Mouse (Mus musculus): ENCODE data around the gene Tmem164.

DNA sequence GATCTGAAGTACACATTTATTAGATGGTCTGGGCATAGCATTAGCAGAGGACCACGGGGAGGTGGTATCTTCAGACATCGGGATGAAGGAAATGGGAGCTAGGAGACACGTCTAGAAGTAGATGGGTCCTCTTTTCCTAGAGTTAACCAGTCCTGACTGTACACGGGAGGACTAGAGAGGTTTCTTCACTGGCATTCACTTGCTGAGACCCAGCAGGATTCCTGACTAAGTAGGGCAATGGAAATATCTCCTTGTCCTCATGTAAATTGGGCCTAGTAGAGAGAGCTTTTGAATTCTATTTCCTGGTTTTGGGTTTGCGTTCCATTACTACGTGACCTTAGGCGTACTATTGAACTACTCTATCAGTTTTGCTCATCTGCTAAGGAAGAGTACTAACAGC, 13.1 kb downstream of the Tmem164 start:
- TF ChIP-seq E2F4 (IDR thresholded peaks at IDR 0.05; ENCODE audit: insufficient read depth): no peak
- no peak for TF ChIP-seq MAX (IDR thresholded peaks at IDR 0.05; ENCODE audit: low read depth)
- TF ChIP-seq POLR2A (IDR thresholded peaks at IDR 0.05; ENCODE audit: insufficient read length, low read depth): no peak
- no peak for TF ChIP-seq TCF12 (IDR thresholded peaks at IDR 0.05; ENCODE audit: insufficient read depth, poor library complexity, severe bottlenecking)
- TF ChIP-seq MYOG (IDR thresholded peaks at IDR 0.05; ENCODE audit: control insufficient read depth in 1 of 3, insufficient read depth in 1 of 3, insufficient read length in 2 of 3, low read depth in 2 of 3): no peak
- no peak for TF ChIP-seq POLR2AphosphoS2 (IDR thresholded peaks at IDR 0.05; ENCODE audit: insufficient read length, low read depth)

Measured in myocyte (in vitro differentiated cells).